Mouse (Mus musculus): ENCODE measurements at regions not wholly inside any gene's neighbourhood (a gene's known extent, or its start where the extent isn't known, plus 50 kb on each side); places are given as distances from the start of the nearest gene placed in this dataset.
"Not testable (repeated sequence)": the region's sequence is repeated elsewhere in the genome, so short reads cannot be mapped to it uniquely, and the experiment has no call there.

DNA sequence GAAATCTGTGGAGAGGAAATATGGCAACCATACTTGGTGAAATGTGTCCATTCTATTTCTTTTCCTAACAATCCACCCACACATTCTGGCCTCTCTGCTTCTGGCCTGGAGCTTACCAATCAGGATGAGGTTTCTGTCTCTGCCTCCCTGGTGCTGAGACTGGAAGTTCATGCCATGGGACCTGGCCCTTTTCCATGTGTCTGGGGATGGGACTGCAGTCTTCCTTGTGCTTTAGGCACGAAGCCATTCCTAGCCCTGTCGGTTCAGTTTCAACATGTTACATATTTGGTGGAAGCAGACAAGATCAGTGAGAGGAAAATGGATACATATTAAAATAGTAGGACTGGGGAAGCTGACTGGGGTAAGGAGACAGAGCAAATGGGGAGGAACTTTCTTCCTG is 100.2 kb upstream of the Tcerg1l start:
- no peak for DNase-seq (ENCODE audit: low spot score)

- DNase-seq (ENCODE audit: low spot score): no peak
These were observed 99.7 kb upstream of the Tcerg1l start for GRCm38 (mm10) chr7:138497202-138497601.

DNA sequence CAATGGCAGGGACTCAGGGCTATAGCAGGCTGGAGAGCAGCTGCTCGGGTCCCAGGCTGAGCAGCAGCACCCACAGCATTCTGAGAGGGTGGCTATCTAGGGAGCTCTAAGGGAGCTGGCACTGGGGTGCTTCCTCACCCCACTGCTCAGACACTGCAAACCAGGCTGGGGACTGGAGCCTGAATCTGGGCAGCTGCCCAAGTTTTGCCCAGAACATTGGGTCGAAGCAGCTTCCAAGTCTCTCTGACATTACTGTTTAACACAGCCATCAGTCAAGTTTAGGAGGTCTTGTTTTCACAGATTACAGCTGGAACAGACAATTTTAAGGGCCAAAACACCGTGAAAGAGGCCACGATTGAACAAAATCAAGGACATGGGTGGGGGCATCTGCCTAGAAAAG is 96.1 kb upstream of the Tcerg1l start:
- no peak for DNase-seq (ENCODE audit: low spot score)

GRCm38 (mm10) chr7:138492261-138492660 is 94.7 kb upstream of the Tcerg1l start:
- no peak for DNase-seq (ENCODE audit: low spot score)

DNA sequence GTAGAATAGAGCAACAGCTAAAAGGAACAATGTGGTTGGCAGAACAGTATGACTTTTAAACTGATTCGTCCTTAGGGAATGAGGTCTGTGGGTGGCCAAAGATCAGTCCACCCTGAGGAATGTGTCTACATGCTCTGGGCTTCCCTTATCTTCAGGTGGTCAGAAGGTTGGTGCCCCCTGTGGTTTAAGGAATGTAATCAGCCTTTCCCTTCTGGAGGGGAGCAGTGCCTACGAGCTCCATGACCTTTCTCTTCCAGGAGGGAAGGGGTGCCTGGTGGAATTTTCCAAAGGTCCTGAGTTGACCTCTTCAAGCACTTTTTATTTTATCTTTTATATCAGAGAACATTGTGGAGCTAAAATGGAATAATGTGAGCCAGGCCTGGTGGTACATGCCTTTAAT is 91.9 kb upstream of the Tcerg1l start:
- DNase-seq (ENCODE audit: low spot score): no peak

DNA sequence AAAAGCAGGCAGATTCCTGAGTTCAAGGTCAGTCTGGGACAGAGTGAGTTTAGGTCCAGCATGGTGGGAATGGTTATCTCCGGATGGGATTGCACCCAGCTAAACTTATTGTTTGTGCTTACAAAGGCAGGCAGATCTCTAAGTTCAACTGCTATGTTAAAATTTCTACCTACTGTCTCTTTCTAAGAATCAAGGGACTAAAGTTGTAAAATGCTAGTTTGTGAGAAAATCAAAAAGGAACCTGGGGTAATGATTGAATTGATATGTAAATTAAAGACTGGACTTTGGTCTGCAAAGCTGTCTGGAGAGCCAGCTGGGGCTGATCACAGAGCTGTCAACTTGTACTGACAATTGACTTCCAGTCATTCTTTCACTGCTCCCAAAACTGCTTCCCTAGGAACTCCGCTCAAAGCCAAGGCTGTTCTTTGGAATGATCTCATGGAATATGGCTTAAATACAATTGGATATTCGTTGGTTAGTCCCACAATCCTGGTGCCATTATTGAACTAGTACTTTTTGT is 90.7 kb upstream of the Tcerg1l start:
- no peak for DNase-seq (ENCODE audit: low spot score)

GRCm38 (mm10) chr7:138472891-138473455 is 75.4 kb upstream of the Tcerg1l start:
- no peak for DNase-seq (ENCODE audit: low spot score)

DNA sequence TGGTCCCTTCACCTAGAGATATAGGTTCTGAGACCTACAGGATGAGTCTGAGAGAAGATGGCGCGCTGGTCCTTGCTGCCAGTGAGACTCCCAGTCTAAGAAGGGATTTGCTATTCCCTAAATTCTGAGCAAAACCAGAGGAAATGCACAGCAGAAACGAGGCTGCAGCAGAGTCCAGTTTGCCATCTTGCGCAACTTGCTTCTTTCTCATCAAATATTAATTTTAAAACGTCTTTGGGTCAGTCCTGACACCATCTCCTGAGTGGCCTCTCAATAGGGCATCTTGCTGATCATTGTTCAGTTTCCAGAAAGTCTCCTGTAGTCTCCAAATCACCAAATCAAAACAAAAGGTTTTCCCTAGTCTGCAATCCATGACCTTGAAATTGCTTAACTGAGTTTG is 74.8 kb upstream of the Tcerg1l start:
- no peak for DNase-seq (ENCODE audit: low spot score)

DNA sequence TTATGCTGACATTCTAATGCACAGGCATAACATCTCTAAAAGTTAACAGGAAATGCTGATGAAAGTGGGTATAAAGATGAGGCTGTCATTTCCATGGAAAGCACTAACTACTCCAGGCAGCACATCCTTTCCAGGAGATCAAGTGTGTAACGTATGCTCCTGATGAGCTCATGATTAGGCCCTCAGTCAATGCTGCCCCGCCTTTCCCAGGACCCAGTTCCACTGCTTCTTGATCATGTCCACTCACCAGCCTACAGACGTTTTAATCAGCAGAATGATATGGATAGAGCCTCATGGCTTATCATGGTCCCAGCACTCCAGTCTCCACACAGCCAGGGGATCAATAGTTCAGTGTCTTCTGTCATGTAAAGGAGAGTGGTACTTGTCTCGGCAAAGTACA is 71.7 kb upstream of the Tcerg1l start:
- no peak for DNase-seq (ENCODE audit: low spot score)

GRCm38 (mm10) chr7:138468436-138468835 is 70.9 kb upstream of the Tcerg1l start:
- no peak for DNase-seq (ENCODE audit: low spot score)

DNA sequence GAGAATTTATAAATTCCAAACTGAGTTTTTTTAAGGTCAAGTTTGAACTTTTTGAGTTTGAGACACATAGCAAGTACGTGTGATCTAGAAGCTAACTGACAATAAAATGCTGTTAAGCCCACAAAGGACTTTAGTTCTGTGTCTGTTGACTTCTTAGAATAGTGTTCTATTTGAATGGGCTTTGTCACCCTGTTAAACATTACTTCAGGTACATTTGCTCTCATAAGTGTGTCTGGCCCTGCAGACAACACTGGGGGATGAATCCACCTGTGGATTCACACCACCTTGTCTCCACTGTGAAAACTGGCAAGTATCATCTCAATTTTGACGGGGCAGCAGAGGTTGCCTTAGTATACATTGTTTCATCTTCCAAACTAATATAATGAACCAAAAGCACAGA is 70.5 kb upstream of the Tcerg1l start:
- DNase-seq (ENCODE audit: low spot score): no peak

GRCm38 (mm10) chr7:138467386-138467785 is 69.9 kb upstream of the Tcerg1l start:
- DNase-seq (ENCODE audit: low spot score): no peak

DNA sequence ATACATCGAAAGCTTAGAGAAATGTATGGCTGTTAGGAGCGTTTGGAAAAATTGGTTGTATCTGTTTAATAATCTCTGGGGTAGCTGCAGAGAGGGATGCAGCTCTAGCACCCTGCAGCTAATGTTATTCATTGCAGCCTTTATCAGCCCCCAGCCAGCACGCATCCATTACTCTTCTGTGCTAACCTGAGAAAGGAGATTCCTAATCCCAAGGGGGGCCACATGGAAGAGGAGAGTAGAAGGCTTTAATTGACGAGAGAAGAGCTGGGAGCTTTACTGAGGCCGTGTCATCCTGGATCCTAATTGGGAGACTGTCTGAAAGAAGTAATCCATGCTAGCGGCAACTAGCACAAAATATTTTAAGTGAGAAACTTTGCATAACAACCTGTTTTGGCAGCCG is 60.4 kb upstream of the Tcerg1l start:
- no peak for DNase-seq (ENCODE audit: low spot score)

DNA sequence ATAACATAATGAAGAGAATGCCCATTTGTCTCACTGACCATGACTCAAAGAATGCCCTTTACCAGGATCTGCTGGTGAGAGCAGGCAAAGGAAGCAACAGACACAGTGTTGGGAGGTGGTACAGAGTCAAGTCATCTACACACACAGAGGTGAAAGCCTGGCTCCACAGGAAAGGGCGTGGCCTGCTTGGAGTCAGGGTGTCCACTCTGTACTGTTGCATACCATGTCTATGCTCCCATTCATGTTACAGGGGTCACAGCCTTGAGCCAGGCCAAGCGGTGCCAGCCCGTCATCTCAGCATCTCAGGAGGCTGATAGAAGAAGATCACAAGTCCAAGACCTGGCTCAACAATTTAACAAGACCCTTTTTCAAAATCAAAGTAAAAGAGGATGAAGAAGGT is 57.8 kb upstream of the Tcerg1l start:
- no peak for DNase-seq (ENCODE audit: low spot score)

- not testable (repeated sequence) for DNase-seq (ENCODE audit: low spot score)
These were observed 57.1 kb upstream of the Tcerg1l start for GRCm38 (mm10) chr7:138454498-138455225.

DNA sequence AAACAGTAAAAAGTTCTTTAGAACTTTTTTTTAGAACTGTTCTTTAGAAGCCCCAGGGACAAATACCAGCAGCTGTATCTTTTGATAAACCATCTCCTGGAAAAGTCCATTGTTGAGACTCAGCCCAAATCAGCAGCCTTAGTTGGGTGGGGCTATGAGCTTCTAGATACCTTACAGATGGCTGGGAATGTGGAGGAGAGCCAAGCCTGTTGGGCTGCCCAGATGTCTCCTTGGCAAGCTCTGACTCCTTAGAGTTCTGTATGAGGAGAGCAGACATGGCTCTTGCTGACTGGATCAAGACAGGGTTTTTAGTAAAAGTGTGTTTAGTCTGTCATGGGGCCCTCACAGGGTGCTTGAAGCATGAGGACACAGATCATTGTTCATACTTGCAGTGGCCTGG is 53.8 kb upstream of the Tcerg1l start:
- DNase-seq (ENCODE audit: low spot score): no peak

GRCm38 (mm10) chr7:138448519-138448918 is 51.0 kb upstream of the Tcerg1l start:
- no peak for DNase-seq (ENCODE audit: low spot score)
